Mouse (Mus musculus) lung, postnatal 0 days (tissue): Measurements from ENCODE around the gene Tmem144.

Experiments used
- CTCF ChIP-seq: IDR thresholded peaks from 2 replicates; pipeline ENCODE4 v1.5.1; 2016; ENCODE audit warnings: antibody characterized with exemption, mild to moderate bottlenecking
- EP300 ChIP-seq: IDR thresholded peaks from 2 replicates; pipeline ENCODE4 v1.6.1; 2016; ENCODE audit warnings: antibody characterized with exemption, mild to moderate bottlenecking, control low read depth

- TF ChIP-seq EP300, result no peak
- TF ChIP-seq CTCF, result no peak
Measured at GRCm38 (mm10) chr3:79899906-79900305, 47.3 kb upstream of the Tmem144 start.
